In the genomic region with DNA sequence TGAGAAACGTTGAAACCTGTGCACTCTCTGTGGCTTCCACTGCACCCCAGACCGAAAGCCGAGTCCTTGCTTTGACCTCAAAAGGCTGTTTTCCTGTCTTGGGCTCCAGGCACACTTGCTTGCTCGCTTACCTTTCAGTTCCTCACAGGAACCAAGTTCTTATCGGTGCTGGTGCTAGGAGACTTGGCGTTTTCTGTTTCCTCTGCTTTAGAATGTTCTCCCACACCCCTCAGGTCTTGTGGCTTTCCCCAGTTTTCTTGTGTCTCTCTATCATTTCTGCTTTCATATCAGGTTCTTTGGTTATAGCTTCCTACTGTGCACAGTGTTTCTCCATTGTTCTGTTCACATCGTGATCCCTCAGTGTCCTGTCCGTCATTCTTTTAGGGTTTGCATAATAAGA, we compare ENCODE assay signal across 27 mouse cellular contexts. TPM values are rescaled to one million over a fixed set of nuclear protein-coding genes. Genes with fewer than 3 reads are reported as not detected.
DNase-seq lines count a peak whose midpoint lies in the region; ATAC-seq and TF ChIP-seq lines count a peak whose summit lies in the region.
"Had no signal": no experiment of that assay in that cellular context is flagged by ENCODE, and none has a peak within 500 bp of the region (broad histone marks: within the 10 kb centered on the region; RNA-seq: fewer than 3 reads in every experiment).

No protein-coding gene starts in this region.

- H3K27ac ChIP-seq in thymus, adult 2 months (ENCODE audit: control insufficient read depth, insufficient read depth, low read length): no peak overlapping the region
- no peak overlapping the region for H3K27ac ChIP-seq in limb, embryonic 10.5 days
- H3K27ac ChIP-seq: embryonic facial prominence, embryonic 15.5 days; forebrain, embryonic 15.5 days; hindbrain, embryonic 13.5 days; kidney, postnatal 0 days; left cerebral cortex, adult 2 months; midbrain, embryonic 10.5 days had no signal

- no peaks in the 10 kb centered on the region for H3K36me3 ChIP-seq in thymus, adult 2 months (ENCODE audit: control insufficient read depth, insufficient read depth, low read length)
- H3K36me3 ChIP-seq in megakaryocyte, embryonic 14.5 days (replicated peaks; ENCODE audit: low read length): peaks cover 70% of the 10 kb centered on the region
- H3K36me3 ChIP-seq in limb, embryonic 10.5 days: peaks cover 6% of the 10 kb centered on the region; the same call in 1 of the 2 replicates
- H3K36me3 ChIP-seq: embryonic facial prominence, embryonic 15.5 days; forebrain, embryonic 15.5 days had no signal

- H3K27me3 ChIP-seq in thymus, adult 2 months (ENCODE audit: control insufficient read depth, insufficient read depth, low read length): no peaks in the 10 kb centered on the region
- no peaks in the 10 kb centered on the region for H3K27me3 ChIP-seq in megakaryocyte, embryonic 14.5 days (replicated peaks)
- no peaks in the 10 kb centered on the region for H3K27me3 ChIP-seq in limb, embryonic 10.5 days (ENCODE audit: low read depth, poor library complexity, severe bottlenecking)
- H3K27me3 ChIP-seq: embryonic facial prominence, embryonic 15.5 days; forebrain, embryonic 15.5 days; hindbrain, embryonic 13.5 days had no signal

- TF ChIP-seq CTCF in thymus, adult 2 months (IDR thresholded peaks at IDR 0.05; ENCODE audit: borderline replicate concordance, control insufficient read depth, extremely low read depth, insufficient read depth, low read length, poor library complexity): no peak

- H3K9me3 ChIP-seq in megakaryocyte, embryonic 14.5 days: peaks cover 19% of the 10 kb centered on the region
- H3K9me3 ChIP-seq in limb, embryonic 10.5 days (replicated peaks): no peaks in the 10 kb centered on the region
- H3K9me3 ChIP-seq: embryonic facial prominence, embryonic 15.5 days; forebrain, embryonic 15.5 days had no signal

- 17% methylated on average over 8 of the region's 8 CpGs for WGBS in thymus, adult 2 months
- WGBS in limb, embryonic 10.5 days: 93% methylated on average over 8 of the region's 8 CpGs

- H3K4me3 ChIP-seq in thymus, adult 2 months (ENCODE audit: control insufficient read depth, insufficient read depth, low read length): no peak overlapping the region
- peak overlapping the region; percentile 73 for H3K4me3 ChIP-seq in megakaryocyte, embryonic 14.5 days (replicated peaks)
- H3K4me3 ChIP-seq in limb, embryonic 10.5 days: no peak overlapping the region
- H3K4me3 ChIP-seq: embryonic facial prominence, embryonic 15.5 days; forebrain, embryonic 15.5 days; heart, embryonic 12.5 days; hindbrain, embryonic 13.5 days; left cerebral cortex, adult 2 months; midbrain, embryonic 10.5 days had no signal

- H3K4me1 ChIP-seq in thymus, adult 2 months (replicated peaks; ENCODE audit: control insufficient read depth, insufficient read depth, low read length): peaks cover 24% of the 10 kb centered on the region
- H3K4me1 ChIP-seq in megakaryocyte, embryonic 14.5 days: peaks cover 100% of the 10 kb centered on the region
- 0 out of 2 replicates have a peak, but pooled peaks cover 4% of the 10 kb centered on the region for H3K4me1 ChIP-seq in limb, embryonic 10.5 days
- H3K4me1 ChIP-seq: forebrain, embryonic 15.5 days had no signal

- DNase-seq in thymus, adult 2 months: peak; percentile 14
- DNase-seq in thymus, adult 18-20 months: no peak
- peak; percentile 30 for DNase-seq in thymus, postnatal 4 days
- DNase-seq in limb, embryonic 10.5 days (ENCODE audit: low spot score): no peak
- no peak for DNase-seq in lung, postnatal 14 days
- DNase-seq in adrenal gland, postnatal 10 days: no peak
- DNase-seq: adrenal gland, adult 2 months; cerebellum, adult 8-10 months; cerebellum, postnatal 36 days; gastrocnemius, postnatal 10 days; heart, adult 18-20 months; heart, postnatal 14 days; kidney, adult 2 months; left cerebral cortex, postnatal 4 days; lung, embryonic 14.5 days; lung, postnatal 36 days; right cerebral cortex, adult 18-20 months had no signal

- peak; percentile 34 for ATAC-seq in granulocyte monocyte progenitor cell, adult 5-6 weeks (replicated peaks; ENCODE audit: poor library complexity, severe bottlenecking)
- ATAC-seq: forebrain, embryonic 15.5 days; inflammation-experienced regulatory T-cells, adult 6 months had no signal

- no peak for TF ChIP-seq POLR2A in thymus, adult 2 months (IDR thresholded peaks at IDR 0.05; ENCODE audit: control insufficient read depth, extremely low read depth, insufficient read depth, low read length, poor library complexity)

RNA-seq across cellular contexts. Expression of a gene that starts 21.0 kb away (rescaled TPM):
- 15.5 and 19.4 TPM in 2 replicates for polyA plus RNA-seq in thymus, adult 2 months (2012; rRNA removed)
- total RNA-seq in granulocyte monocyte progenitor cell, adult 5-6 weeks (2014; fragmentation: Nextera tagmentation): 12.5 and 15.3 TPM in 2 replicates
- total RNA-seq in granulocyte monocyte progenitor cell, adult 5-6 weeks (2017): 20.8 TPM in 2 replicates
- 10.4 and 12.4 TPM in 2 replicates for polyA plus RNA-seq in megakaryocyte, embryonic 14.5 days (2012; ENCODE audit: insufficient read depth, low replicate concordance)
- 1.2 and 1.5 TPM in 2 replicates for polyA plus RNA-seq in limb, embryonic 10.5 days (2016; fragmentation: Nextera tagmentation; extraction: Ambion mirVana)
- 10 to 100 TPM; 23.2 to 23.3 TPM for total RNA-seq in adrenal gland, postnatal 10 days (2021)

Comparison
In these comparisons a context has a peak if more than half of its experiments do, and no peak if none do; other contexts are left out.
1. DNase-seq: peak in thymus, adult 2 months (single experiment) and thymus, postnatal 4 days (single experiment); none in thymus, adult 18-20 months (0 of 2), limb, embryonic 10.5 days (single experiment), lung, postnatal 14 days (single experiment) and adrenal gland, postnatal 10 days (single experiment).